Mouse (Mus musculus): ENCODE measurements around the gene Atrnl1. TPM values are rescaled to one million over a fixed set of nuclear protein-coding genes. Genes with fewer than 3 reads are reported as not detected.
A peak's percentile ranks its signal among the peaks of the same experiment; 100 is the strongest.

Gene Atrnl1
- polyA plus RNA-seq, 1 experiment from 2014 or later = 11.0 TPM

DNA sequence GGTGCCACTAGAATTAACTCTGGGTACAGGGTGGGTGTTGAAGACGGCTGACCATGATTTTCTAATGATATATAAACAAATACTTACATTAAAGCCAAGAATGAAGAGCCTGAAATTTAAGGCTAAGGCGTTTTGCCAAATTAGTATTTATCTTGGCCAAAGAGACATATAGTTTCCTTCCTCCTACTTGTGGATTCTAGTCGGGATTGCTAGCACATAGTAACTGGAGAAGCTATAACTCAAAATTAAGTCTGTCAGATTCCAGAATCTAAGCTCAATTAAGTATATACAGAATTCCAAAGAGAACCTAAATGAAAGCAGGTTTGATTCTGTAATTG, 192.6 kb downstream of the Atrnl1 start:
- Histone ChIP-seq H3K9me3 (no peaks in the 10 kb centered on the region), H3K4me2 (replicated peaks) (no peak overlapping the region), H3K27ac (no peak overlapping the region), H3K27me3 (replicated peaks) (no peaks in the 10 kb centered on the region), H3K4me1 (no peaks in the 10 kb centered on the region; the same call in 1 of the 2 replicates), H3K9ac (no peak overlapping the region), H3K36me3 (no peaks in the 10 kb centered on the region), H3K4me3 (no peak overlapping the region)
- no peak for ATAC-seq (ENCODE audit: low FRiP score, low read depth)
- 83% methylated on average over 3 of the region's 3 CpGs for WGBS

GRCm38 (mm10) chr19:57808363-57808762, 197.5 kb downstream of the Atrnl1 start:
- no peaks in the 10 kb centered on the region; the same call in 1 of the 2 replicates for H3K4me1 ChIP-seq
- no peak for ATAC-seq (ENCODE audit: low FRiP score, low read depth)
- no peak overlapping the region for H3K27ac ChIP-seq
- H3K27me3 ChIP-seq (replicated peaks) = no peaks in the 10 kb centered on the region
- H3K9me3 ChIP-seq = no peaks in the 10 kb centered on the region
- H3K36me3 ChIP-seq = no peaks in the 10 kb centered on the region
- H3K4me3 ChIP-seq = no peak overlapping the region
- 59% methylated on average over 2 of the region's 2 CpGs for WGBS
- no peak overlapping the region for H3K4me2 ChIP-seq (replicated peaks)
- no peak overlapping the region for H3K9ac ChIP-seq

- H3K4me2 ChIP-seq (replicated peaks) = no peak overlapping the region
- H3K27ac ChIP-seq = no peak overlapping the region
- H3K4me1 ChIP-seq = no peaks in the 10 kb centered on the region
- H3K36me3 ChIP-seq = no peaks in the 10 kb centered on the region
- ATAC-seq (ENCODE audit: low FRiP score, low read depth) = no peak
- WGBS = 81% methylated on average over 6 of the region's 6 CpGs
- H3K9ac ChIP-seq = no peak overlapping the region
- H3K4me3 ChIP-seq = no peak overlapping the region
- no peaks in the 10 kb centered on the region for H3K27me3 ChIP-seq (replicated peaks)
- H3K9me3 ChIP-seq = no peaks in the 10 kb centered on the region
Measured at GRCm38 (mm10) chr19:57814291-57814690, 203.5 kb downstream of the Atrnl1 start.

GRCm38 (mm10) chr19:57816221-57816996, 205.6 kb downstream of the Atrnl1 start:
- H3K27ac ChIP-seq = no peak overlapping the region
- H3K9me3 ChIP-seq = no peaks in the 10 kb centered on the region
- no peak overlapping the region for H3K4me2 ChIP-seq (replicated peaks)
- H3K27me3 ChIP-seq (replicated peaks) = no peaks in the 10 kb centered on the region
- WGBS = 83% methylated on average over 17 of the region's 17 CpGs
- H3K36me3 ChIP-seq = no peaks in the 10 kb centered on the region
- no peak overlapping the region for H3K4me3 ChIP-seq
- H3K4me1 ChIP-seq = no peaks in the 10 kb centered on the region
- peak; percentile 29; the same call in 1 of the 2 replicates for ATAC-seq (ENCODE audit: low FRiP score, low read depth)
- H3K9ac ChIP-seq = no peak overlapping the region

- H3K27me3 ChIP-seq (replicated peaks) = no peaks in the 10 kb centered on the region
Measured at GRCm38 (mm10) chr19:57817736-57818135, 206.9 kb downstream of the Atrnl1 start.

GRCm38 (mm10) chr19:57823446-57823845, 212.6 kb downstream of the Atrnl1 start:
- 89% methylated on average over 4 of the region's 4 CpGs for WGBS
- Histone ChIP-seq H3K4me3 (no peak overlapping the region), H3K9ac (no peak overlapping the region), H3K27me3 (replicated peaks) (no peaks in the 10 kb centered on the region), H3K9me3 (no peaks in the 10 kb centered on the region), H3K4me2 (replicated peaks) (no peak overlapping the region), H3K4me1 (no peaks in the 10 kb centered on the region), H3K27ac (no peak overlapping the region), H3K36me3 (no peaks in the 10 kb centered on the region)
- ATAC-seq (ENCODE audit: low FRiP score, low read depth) = no peak

More at GRCm38 (mm10) chr19:57817736-57818135, 206.9 kb downstream of the Atrnl1 start:
- Histone ChIP-seq H3K4me1 (no peaks in the 10 kb centered on the region), H3K9ac (no peak overlapping the region), H3K4me2 (replicated peaks) (no peak overlapping the region), H3K9me3 (no peaks in the 10 kb centered on the region), H3K4me3 (no peak overlapping the region), H3K36me3 (no peaks in the 10 kb centered on the region), H3K27ac (no peak overlapping the region)
- ATAC-seq (ENCODE audit: low FRiP score, low read depth) = no peak
- 75% methylated on average over 11 of the region's 11 CpGs for WGBS

DNA sequence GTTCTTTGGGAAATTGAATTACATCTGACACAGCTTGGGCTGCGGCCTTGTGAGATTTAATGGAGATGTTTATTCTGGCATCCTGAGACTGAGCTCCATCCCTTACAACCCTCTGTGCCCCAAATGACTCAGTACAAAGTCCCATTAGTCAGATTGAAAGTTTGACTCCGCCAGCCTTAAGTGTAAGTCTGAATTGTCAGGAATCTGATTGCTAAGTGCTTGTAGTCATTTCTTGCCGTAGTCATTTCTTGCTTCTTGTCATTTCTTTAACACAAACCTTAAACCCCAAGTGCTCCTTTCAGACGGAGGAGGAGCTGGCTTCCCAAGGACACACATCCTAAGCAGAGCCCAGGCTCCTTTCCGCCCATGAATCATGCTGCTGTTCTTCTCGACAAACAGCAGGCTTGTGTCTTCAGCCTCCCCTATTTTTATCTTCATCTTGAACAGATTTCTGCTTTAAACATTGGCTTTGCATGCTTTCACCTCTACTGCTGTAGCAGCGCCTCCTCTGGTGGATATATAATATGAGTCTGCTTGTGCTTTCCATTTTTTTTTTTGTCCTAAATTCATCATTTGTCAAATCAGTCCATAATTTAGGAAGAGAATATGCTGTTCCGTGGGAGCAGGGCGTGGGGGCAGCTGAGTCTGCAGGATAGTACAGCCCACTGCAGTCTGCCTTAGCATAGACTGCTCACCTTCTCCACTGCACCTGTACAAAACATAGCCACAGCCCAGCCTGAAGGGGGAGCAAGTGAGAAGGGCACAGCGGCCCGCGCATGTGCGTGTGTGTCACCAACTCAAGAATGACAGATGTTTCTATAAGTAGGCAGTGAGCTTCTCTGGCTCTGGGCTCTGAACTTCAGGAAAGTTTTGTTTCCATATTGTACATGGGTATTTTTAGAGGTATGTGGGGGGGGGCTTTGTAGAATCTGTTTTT, 214.7 kb downstream of the Atrnl1 start:
- H3K4me1 ChIP-seq = no peaks in the 10 kb centered on the region
- H3K9me3 ChIP-seq = no peaks in the 10 kb centered on the region
- H3K27ac ChIP-seq = no peak overlapping the region
- no peak for ATAC-seq (ENCODE audit: low FRiP score, low read depth)
- H3K27me3 ChIP-seq (replicated peaks) = no peaks in the 10 kb centered on the region
- no peak overlapping the region for H3K4me3 ChIP-seq
- H3K9ac ChIP-seq = no peak overlapping the region
- H3K4me2 ChIP-seq (replicated peaks) = no peak overlapping the region
- 90% methylated on average over 13 of the region's 13 CpGs for WGBS
- no peaks in the 10 kb centered on the region for H3K36me3 ChIP-seq

DNA sequence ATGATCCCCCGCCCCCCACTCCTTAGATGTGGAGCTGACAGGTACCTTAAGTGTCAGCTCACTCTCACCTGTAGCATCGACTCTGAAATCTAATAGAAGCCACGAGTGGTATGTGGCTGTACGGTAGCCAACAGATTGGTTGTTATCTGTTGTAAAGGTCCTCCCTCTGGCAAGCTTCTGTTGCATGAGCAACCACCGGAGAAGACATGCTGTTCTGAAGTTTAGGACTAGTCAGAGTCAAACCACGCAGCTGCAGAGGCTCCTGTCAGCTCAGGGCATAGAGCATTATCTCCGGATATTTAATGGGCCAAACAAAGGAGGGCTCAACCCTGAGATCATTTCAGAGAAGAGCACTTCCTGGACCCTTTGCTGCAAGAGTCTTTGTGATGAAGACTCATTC, 222.2 kb downstream of the Atrnl1 start:
- Histone ChIP-seq H3K9me3 (no peaks in the 10 kb centered on the region), H3K4me1 (no peaks in the 10 kb centered on the region), H3K27ac (no peak overlapping the region), H3K4me3 (no peak overlapping the region), H3K27me3 (replicated peaks) (no peaks in the 10 kb centered on the region), H3K9ac (no peak overlapping the region), H3K4me2 (replicated peaks) (no peak overlapping the region), H3K36me3 (no peaks in the 10 kb centered on the region)
- 91% methylated on average over 7 of the region's 7 CpGs for WGBS
- no peak for ATAC-seq (ENCODE audit: low FRiP score, low read depth)

DNA sequence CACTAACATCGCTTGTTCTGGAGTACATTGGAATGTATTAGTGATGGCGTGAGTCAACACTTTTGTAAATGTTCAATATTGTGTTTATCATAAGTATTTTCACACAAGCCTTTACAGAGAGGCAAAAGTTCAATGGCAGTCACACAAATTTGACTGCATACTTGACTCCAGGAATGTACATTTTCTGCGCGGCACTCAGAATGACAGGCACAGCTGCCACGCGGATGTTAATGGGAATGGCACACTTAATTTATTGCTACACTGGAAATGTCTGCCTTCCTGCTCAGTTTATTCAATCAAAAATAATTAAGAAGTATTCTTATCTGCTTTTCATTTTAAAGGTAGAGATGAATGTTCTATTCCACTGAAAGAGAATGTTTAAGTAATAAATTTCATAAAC, 227.0 kb downstream of the Atrnl1 start:
- Histone ChIP-seq H3K27me3 (replicated peaks) (no peaks in the 10 kb centered on the region), H3K4me1 (no peaks in the 10 kb centered on the region), H3K4me2 (replicated peaks) (no peak overlapping the region), H3K4me3 (no peak overlapping the region), H3K36me3 (no peaks in the 10 kb centered on the region), H3K9me3 (peaks cover 1% of the 10 kb centered on the region; the same call in 1 of the 2 replicates), H3K27ac (no peak overlapping the region), H3K9ac (no peak overlapping the region)
- WGBS = 69% methylated on average over 6 of the region's 6 CpGs
- ATAC-seq (ENCODE audit: low FRiP score, low read depth) = no peak

- Histone ChIP-seq H3K4me2 (replicated peaks) (no peak overlapping the region), H3K27ac (no peak overlapping the region), H3K9ac (no peak overlapping the region), H3K4me3 (no peak overlapping the region), H3K27me3 (replicated peaks) (no peaks in the 10 kb centered on the region), H3K4me1 (no peaks in the 10 kb centered on the region), H3K36me3 (peaks cover 2% of the 10 kb centered on the region; the same call in 1 of the 2 replicates), H3K9me3 (peaks cover 8% of the 10 kb centered on the region; the same call in 1 of the 2 replicates)
- no peak for ATAC-seq (ENCODE audit: low FRiP score, low read depth)
- WGBS = 73% methylated on average over 9 of the region's 9 CpGs
Measured at GRCm38 (mm10) chr19:57838546-57838945, 227.7 kb downstream of the Atrnl1 start.

DNA sequence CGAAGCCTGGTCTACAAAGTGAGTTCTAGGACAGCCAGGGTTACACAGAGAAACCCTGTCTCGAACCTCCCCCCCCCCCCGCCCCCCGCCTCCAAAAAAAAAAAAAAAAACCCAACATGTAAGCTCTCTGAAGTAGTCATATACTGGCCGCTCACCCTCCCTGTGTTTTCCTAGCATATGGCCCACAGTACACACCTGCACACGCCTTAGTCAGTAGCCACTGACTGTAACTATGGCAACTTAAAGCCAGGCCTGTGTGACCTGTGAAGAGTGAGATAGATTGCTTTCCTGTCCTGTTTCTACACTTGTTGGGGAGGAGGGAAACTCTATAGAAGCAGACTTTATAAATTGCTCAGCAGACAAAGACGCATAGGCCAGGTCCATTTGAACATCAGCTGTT, 239.1 kb downstream of the Atrnl1 start:
- Histone ChIP-seq H3K36me3 (no peaks in the 10 kb centered on the region), H3K27me3 (replicated peaks) (no peaks in the 10 kb centered on the region), H3K4me1 (no peaks in the 10 kb centered on the region), H3K4me2 (replicated peaks) (no peak overlapping the region), H3K4me3 (no peak overlapping the region), H3K27ac (no peak overlapping the region), H3K9me3 (no peaks in the 10 kb centered on the region), H3K9ac (no peak overlapping the region)
- WGBS = 73% methylated on average over 5 of the region's 7 CpGs
- ATAC-seq (ENCODE audit: low FRiP score, low read depth) = no peak

DNA sequence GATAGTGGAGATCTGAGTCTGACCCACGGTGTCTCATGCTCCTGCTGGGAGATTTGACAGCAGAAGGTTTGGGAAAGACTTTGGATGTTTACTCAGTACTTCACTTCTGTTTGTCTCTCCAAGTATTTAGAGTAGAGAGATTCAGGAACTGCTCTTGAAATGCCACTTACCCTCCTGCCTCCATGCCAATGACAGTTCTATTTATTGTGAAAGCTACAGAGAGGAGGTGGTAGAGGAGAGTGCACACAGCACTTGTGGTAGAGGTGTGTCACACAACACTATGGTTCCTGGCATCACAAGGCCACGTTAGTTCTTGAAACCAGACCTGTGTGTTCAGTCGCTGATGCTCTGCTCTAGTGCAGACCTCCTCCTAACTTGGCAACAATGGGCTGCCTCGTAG, 257.5 kb downstream of the Atrnl1 start:
- ATAC-seq (ENCODE audit: low FRiP score, low read depth) = no peak
- no peaks in the 10 kb centered on the region for H3K9me3 ChIP-seq
- H3K4me1 ChIP-seq = peaks cover 4% of the 10 kb centered on the region
- no peaks in the 10 kb centered on the region for H3K27me3 ChIP-seq (replicated peaks)
- H3K4me3 ChIP-seq = no peak overlapping the region
- no peak overlapping the region for H3K4me2 ChIP-seq (replicated peaks)
- H3K27ac ChIP-seq = no peak overlapping the region
- WGBS = 89% methylated on average over 4 of the region's 4 CpGs
- no peaks in the 10 kb centered on the region for H3K36me3 ChIP-seq
- no peak overlapping the region for H3K9ac ChIP-seq
